Mouse (Mus musculus) embryonic fibroblast, embryonic 13.5 days (primary cell): ENCODE measurements around the gene Shroom3. TPM values are rescaled to one million over a fixed set of nuclear protein-coding genes. Genes with fewer than 3 reads are reported as not detected.

Source experiments
- H3K27ac ChIP-seq: 2 replicates; pipeline ENCODE4 v1.5.1; 2012; ENCODE audit warnings: low read length, control low read depth, inconsistent platforms; ENCODE audit not compliant: insufficient read depth
- H3K4me1 ChIP-seq: 2 replicates; pipeline ENCODE4 v1.6.1; 2011; ENCODE audit warnings: low read length; ENCODE audit not compliant: control insufficient read depth, insufficient read depth
- H3K4me3 ChIP-seq: 2 replicates; pipeline ENCODE4 v1.5.1; 2011; ENCODE audit warnings: mild to moderate bottlenecking, control low read depth, low read length; ENCODE audit not compliant: insufficient read depth
- CTCF ChIP-seq: IDR thresholded peaks from 2 replicates; pipeline ENCODE4 v1.5.1; 2011; ENCODE audit warnings: mild to moderate bottlenecking, control low read depth, low read length, moderate library complexity, borderline replicate concordance; ENCODE audit not compliant: insufficient read depth
- POLR2A ChIP-seq: IDR thresholded peaks from 2 replicates; pipeline ENCODE4 v1.6.1; 2011; ENCODE audit warnings: low read depth, mild to moderate bottlenecking, control low read depth, low read length, moderate library complexity
- polyA plus RNA-seq: library from polyadenylated mRNA; stranded (reverse); fragments of >200 nt; gene quantifications from 2 replicates; pipeline ENCODE4 v1.2.4, GENCODE M21; 2011; ENCODE audit warnings: low read depth; ENCODE audit not compliant: missing spikeins, insufficient read length

The Shroom3 gene
- polyA plus RNA-seq, 1 experiment = 1.2 TPM

DNA sequence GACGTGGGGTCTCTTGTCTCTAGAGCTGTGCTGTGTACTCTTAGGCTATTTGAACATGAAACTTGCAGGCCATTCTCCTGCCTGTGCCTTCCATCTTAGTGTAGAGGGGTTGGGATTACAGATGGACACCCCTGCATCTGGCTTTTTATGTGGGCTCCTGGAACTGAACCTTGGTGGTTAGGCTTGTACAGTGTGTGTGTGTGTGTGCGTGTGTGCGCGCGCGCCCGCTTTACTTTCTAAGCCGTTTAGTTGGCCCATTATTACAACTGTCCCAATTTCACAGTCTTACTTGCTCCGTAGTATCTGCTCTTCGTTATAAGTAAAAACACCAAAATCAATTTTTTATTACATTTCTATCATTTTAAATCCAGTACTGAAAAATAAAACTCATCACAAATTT lies 1.4 kb upstream of the Shroom3 start:
- TF ChIP-seq CTCF (no peak), POLR2A (no peak)
- no peak overlapping the region for H3K4me3 ChIP-seq
- H3K27ac ChIP-seq = no peak overlapping the region
- H3K4me1 ChIP-seq = no peaks in the 10 kb centered on the region

DNA sequence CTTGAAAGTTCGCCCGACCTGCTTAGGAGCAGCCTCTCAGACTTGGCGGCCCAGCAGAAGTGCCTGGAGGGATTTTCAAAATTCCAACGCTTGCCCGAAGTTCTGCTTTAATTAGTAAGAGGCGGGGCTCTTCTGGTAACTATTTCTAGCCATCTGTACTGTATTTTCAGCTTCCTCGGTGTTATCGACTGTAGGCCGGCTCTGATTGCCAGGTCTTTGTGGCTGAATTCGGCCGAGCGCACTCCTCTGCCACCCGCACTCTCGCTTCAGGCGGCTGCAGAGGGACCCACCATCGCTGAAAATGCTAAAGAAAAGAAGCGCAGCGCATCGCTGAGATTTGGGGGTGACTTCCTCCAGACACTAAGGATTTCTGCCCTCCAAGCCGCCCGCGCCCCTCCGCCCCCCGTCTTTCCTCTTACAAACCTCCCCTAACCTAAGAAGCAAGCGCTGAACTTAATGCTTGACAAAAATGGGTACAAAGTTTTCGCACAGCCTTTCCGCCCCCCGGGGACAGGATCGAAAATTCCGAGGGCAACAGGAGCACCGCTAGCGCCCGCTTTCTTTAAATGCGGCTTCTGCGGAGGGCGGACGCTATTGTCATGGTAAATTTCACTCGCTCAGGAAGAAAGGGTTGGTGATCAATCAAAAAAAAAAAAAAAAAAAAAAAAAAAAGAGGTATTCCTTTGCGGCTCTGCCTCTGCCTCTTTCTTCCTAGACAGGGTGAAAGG lies 450 bp upstream of the Shroom3 start:
- no peak for TF ChIP-seq CTCF
- no peak for TF ChIP-seq POLR2A
- no peak overlapping the region for H3K27ac ChIP-seq
- H3K4me1 ChIP-seq = no peaks in the 10 kb centered on the region
- peak overlapping the region; percentile 38 for H3K4me3 ChIP-seq

GRCm38 (mm10) chr5:92683871-92684475 lies 738 bp downstream of the Shroom3 start:
- H3K4me1 ChIP-seq = no peaks in the 10 kb centered on the region
- H3K27ac ChIP-seq = no peak overlapping the region
- H3K4me3 ChIP-seq = peak overlapping the region; percentile 38; the same call in 1 of the 2 replicates
- no peak for TF ChIP-seq POLR2A
- no peak for TF ChIP-seq CTCF

DNA sequence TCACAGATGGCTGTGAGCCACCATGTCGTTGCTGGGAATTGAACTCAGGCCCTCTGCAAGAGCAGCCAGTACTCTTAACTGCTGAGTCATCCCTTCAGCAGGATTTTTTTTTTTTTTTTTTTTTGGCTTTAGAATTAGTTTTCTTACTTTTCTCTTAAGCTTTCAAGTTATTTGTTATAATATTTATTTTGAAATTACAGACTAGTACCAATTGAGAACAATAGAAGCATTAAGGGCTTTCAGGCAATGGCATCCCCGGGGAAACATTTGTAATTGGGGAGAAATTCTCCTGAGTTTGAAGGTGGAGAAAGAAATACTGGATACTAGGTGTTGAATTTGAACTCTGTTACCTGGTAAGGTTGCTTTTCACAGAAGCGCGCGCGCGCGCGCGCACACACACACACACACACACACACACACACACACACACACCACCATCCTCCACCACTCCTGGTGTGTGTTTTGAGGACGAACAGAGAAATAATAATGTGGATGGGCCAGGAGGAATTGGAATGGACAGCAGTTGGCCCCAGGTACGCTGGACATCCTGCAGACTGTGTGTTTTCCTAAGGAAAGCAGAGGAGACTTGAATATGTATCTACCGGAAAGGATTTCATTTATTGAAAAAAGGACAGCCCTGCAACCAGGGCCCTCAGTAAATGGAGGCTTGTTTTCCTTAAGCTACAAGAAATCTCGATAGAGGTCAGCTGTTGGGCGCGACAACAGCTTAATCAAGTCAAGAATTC lies 1.7 kb downstream of the Shroom3 start:
- Histone ChIP-seq H3K27ac (no peak overlapping the region), H3K4me1 (no peaks in the 10 kb centered on the region), H3K4me3 (no peak overlapping the region)
- TF ChIP-seq POLR2A = no peak

- H3K4me1 ChIP-seq = no peaks in the 10 kb centered on the region
- no peak overlapping the region for H3K27ac ChIP-seq
- H3K4me3 ChIP-seq = no peak overlapping the region
- TF ChIP-seq POLR2A (no peak), CTCF (no peak)
Measured at GRCm38 (mm10) chr5:92688124-92688523, 4.9 kb downstream of the Shroom3 start.

DNA sequence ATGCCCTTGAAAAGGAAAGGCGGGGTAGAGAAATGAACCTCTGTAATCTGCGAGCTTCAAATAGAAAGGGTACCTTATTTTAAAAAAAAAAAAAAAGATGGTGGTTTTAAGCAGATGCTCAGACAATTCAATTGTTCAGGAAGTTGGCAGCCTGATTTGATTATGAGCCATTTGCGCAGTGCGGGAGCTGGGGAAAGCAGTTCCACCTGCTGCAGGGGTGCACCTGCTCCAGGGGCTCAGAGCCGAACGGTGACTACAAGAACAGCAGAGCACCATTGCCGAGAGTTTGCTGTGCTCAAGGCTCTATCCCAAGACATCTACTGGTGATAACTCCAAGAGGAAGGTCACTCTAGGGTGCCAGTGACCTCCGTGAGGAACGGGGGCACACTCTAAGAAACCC lies 5.3 kb downstream of the Shroom3 start:
- no peak overlapping the region for H3K27ac ChIP-seq
- no peaks in the 10 kb centered on the region for H3K4me1 ChIP-seq
- no peak overlapping the region for H3K4me3 ChIP-seq
- TF ChIP-seq POLR2A = no peak
- TF ChIP-seq CTCF = no peak

DNA sequence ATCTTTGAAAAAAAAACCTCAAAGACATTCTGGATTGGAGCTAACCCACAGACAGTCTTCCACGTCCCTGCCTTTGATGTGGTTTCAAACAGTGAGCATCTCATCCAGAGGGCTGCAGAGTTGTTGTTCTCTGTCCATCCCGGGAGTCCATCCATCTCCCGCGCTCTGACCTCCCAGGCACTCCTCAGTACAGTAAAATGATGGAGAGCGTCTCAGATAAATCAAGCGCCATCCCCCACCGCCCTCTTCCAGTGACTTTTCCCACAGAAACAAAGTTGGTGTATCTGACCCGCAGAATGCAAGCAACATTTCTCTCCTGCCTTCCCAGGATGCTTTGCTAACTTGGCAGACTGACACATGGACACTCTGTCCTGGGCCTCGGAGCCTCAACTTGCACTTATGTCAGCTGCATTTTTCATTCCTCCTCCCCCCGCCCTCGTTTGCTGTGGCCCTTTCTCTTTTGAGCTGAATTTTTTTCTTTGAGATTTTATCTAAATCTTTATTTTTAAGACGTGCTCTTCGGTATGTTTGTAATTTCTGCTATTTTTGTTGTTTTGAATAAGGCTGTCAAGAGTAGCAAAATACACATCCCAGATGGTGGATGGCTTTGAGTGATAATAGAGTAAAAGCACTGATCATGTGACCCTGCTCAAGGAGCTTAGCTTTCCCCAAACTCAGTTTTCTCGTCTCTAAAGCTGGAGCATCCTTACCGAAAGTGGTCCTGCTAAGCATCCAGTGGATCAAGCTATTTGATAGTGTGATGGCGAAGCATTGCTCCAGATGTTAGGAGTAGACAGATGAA lies 9.2 kb downstream of the Shroom3 start:
- TF ChIP-seq POLR2A = no peak
- no peak for TF ChIP-seq CTCF
- no peak overlapping the region for H3K27ac ChIP-seq
- H3K4me1 ChIP-seq = no peaks in the 10 kb centered on the region
- no peak overlapping the region for H3K4me3 ChIP-seq

- H3K4me1 ChIP-seq = peaks cover 7% of the 10 kb centered on the region; the same call in 1 of the 2 replicates
- H3K4me3 ChIP-seq = no peak overlapping the region
- TF ChIP-seq POLR2A (no peak), CTCF (no peak)
- H3K27ac ChIP-seq = no peak overlapping the region
Measured at GRCm38 (mm10) chr5:92693744-92694143, 10.5 kb downstream of the Shroom3 start.

DNA sequence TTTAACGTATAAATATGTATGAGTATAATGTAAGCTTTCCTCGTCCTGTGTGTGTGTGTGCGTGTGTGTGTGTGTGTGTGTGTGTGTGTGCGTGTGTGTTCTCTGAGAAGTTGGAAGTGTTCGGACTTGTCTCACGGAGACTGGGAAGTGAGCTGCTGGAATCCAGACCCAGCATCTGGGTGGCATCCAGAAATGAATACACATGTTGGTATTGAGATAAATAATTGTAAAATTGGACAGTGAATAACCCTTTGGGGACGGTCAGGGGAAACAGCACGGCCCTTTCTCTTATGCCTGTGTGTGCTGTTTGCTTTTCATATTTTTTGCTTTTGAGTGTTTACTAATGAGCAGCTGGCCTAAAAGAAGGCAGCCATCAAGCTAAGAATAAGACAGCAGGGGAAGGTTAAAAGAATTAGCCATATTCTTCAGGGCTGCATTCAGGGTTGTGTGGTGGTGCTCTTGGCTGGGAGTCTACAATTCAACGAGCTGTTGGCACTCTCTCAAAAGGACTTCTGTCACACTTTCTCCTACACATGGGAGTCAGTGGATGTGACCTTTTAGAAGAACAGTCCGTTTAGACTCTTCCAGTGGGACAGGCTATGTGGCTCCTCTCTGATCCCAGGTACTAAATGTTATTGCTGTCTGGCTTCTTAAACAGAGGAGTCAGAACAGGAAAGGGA lies 11.2 kb downstream of the Shroom3 start:
- no peak for TF ChIP-seq CTCF
- no peak for TF ChIP-seq POLR2A
- peaks cover 11% of the 10 kb centered on the region for H3K4me1 ChIP-seq
- H3K4me3 ChIP-seq = no peak overlapping the region
- no peak overlapping the region for H3K27ac ChIP-seq
